Mouse (Mus musculus) olfactory bulb, adult 2 months (tissue): ENCODE results near the gene Sirt3.

Experiments used
- CTCF ChIP-seq: fragments of 200-500 bp; IDR thresholded peaks from 2 replicates; pipeline ENCODE4 v1.5.1; 2012; ENCODE audit warnings: low read depth, mild to moderate bottlenecking, low read length, moderate library complexity; ENCODE audit not compliant: insufficient read depth
- POLR2A ChIP-seq: fragments of 200-500 bp; IDR thresholded peaks from 2 replicates; pipeline ENCODE4 v1.6.1; 2012; ENCODE audit warnings: mild to moderate bottlenecking, low read depth, low read length, moderate library complexity; ENCODE audit not compliant: insufficient read depth

GRCm38 (mm10) chr7:140857550-140858505, 24.3 kb downstream of the Sirt3 start, which contains the start of gene Bet1l:
- TF ChIP-seq POLR2A (no peak), CTCF (no peak)
